Mouse (Mus musculus): ENCODE data around the gene Sult2a6. TPM values are rescaled to one million over a fixed set of nuclear protein-coding genes. Genes with fewer than 3 reads are reported as not detected.

Sult2a6 gene
- not detected for polyA plus RNA-seq (2015; fragmentation: Illumina TruSeq; extraction: RNeasy Lipid Tissue Mini Kit (QIAGEN cat#74804); ENCODE audit: insufficient read depth, low replicate concordance)

DNA sequence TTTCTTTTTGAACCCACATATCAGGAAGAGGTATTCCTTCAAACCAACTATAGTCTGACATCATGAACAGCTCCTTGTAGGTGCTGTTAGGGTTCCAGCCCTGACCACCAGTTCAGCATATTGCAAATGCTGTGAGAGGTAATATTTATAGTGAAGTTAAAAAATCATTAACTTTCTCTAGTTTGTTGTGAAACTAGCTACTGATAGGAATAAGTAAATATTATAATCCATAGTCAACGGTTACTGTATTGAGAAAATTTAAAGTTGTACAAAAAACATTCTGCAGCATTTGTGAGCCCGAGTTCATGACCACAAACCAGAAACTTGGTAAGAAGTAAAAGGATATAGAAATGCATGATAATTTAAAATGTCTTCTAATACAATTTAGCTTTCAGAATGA is at the start of gene Sult2a6:
Gene Sult2a6, minus strand, starts transcription at position 101 of the 400 bp plus-strand sequence.

Other genes with a start within 250 kb of the Sult2a6 start
- not detected for gene Sult2a3, start 131.8 kb downstream of the Sult2a6 start, polyA plus RNA-seq (2015; fragmentation: Illumina TruSeq; extraction: RNeasy Lipid Tissue Mini Kit (QIAGEN cat#74804); ENCODE audit: insufficient read depth, low replicate concordance)
- not detected for gene Obox8, start 78.7 kb upstream of the Sult2a6 start, polyA plus RNA-seq (2015; fragmentation: Illumina TruSeq; extraction: RNeasy Lipid Tissue Mini Kit (QIAGEN cat#74804); ENCODE audit: insufficient read depth, low replicate concordance)
- gene Sult2a8, start 191.9 kb upstream of the Sult2a6 start, polyA plus RNA-seq (2015; fragmentation: Illumina TruSeq; extraction: RNeasy Lipid Tissue Mini Kit (QIAGEN cat#74804); ENCODE audit: insufficient read depth, low replicate concordance) = not detected
- not detected for gene Sult2a7, start 239.4 kb upstream of the Sult2a6 start, polyA plus RNA-seq (2015; fragmentation: Illumina TruSeq; extraction: RNeasy Lipid Tissue Mini Kit (QIAGEN cat#74804); ENCODE audit: insufficient read depth, low replicate concordance)

Measured in spleen, adult 10 weeks (tissue).